Mouse (Mus musculus) kidney, embryonic 16.5 days (tissue): ENCODE measurements around the gene Ap1b1. TPM values are rescaled to one million over a fixed set of nuclear protein-coding genes. Genes with fewer than 3 reads are reported as not detected.
A peak's percentile ranks its signal among the peaks of the same experiment; 100 is the strongest.
"Not testable (repeated sequence)": the region's sequence is repeated elsewhere in the genome, so short reads cannot be mapped to it uniquely, and the experiment has no call there.

Experiments
- ATAC-seq: fragments of 200-750 bp; cut with Nextera tagmentation; 2 replicates; pipeline ENCODE4 v1.8.0; 2017; ENCODE audit warnings: moderate TSS enrichment; ENCODE audit not compliant: low FRiP score, low TSS enrichment
- H3K27ac ChIP-seq: fragments of 300-500 bp; sonication (generic); 2 replicates; pipeline ENCODE4 v1.5.1; 2014; ENCODE audit warnings: low read length
- H3K27me3 ChIP-seq: fragments of 300-500 bp; sonication (generic); 2 replicates; pipeline ENCODE4 v1.6.1; 2014; ENCODE audit warnings: low read length, control low read depth, mixed read lengths; ENCODE audit not compliant: insufficient read depth
- H3K36me3 ChIP-seq: fragments of 300-500 bp; sonication (generic); 2 replicates; pipeline ENCODE4 v1.6.1; 2014; ENCODE audit warnings: low read length, control low read depth, mixed read lengths; ENCODE audit not compliant: insufficient read depth
- H3K4me1 ChIP-seq: fragments of 300-500 bp; sonication (generic); 2 replicates; pipeline ENCODE4 v1.6.1; 2014; ENCODE audit warnings: low read length, control low read depth, mixed read lengths; ENCODE audit not compliant: insufficient read depth
- H3K4me2 ChIP-seq: fragments of 300-500 bp; sonication (generic); replicated peaks from 2 replicates; pipeline ENCODE4 v1.6.1; 2014; ENCODE audit warnings: low read depth, low read length
- H3K4me3 ChIP-seq: fragments of 300-500 bp; sonication (generic); 2 replicates; pipeline ENCODE4 v1.5.1; 2014; ENCODE audit warnings: mild to moderate bottlenecking, low read length
- H3K9ac ChIP-seq: fragments of 300-500 bp; sonication (generic); replicated peaks from 2 replicates; pipeline ENCODE4 v1.6.1; 2014; ENCODE audit warnings: low read length
- H3K9me3 ChIP-seq: fragments of 300-500 bp; sonication (generic); 2 replicates; pipeline ENCODE4 v1.6.1; 2016; ENCODE audit warnings: low read length, control low read depth
- WGBS: fragments of 180-500 bp; shearing (Covaris S2); extraction: QIAGEN DNeasy Blood & Tissue Kit; methylation state at CpG from one replicate; pipeline ENCODE4 v1.1.7; 2014; 5-methylcytosine and 5-hydroxymethylcytosine counted together
- polyA plus RNA-seq: library from polyadenylated mRNA; unstranded; fragments of >200 nt; fragmentation: Nextera tagmentation; extraction: Ambion mirVana; gene quantifications from 2 replicates; pipeline ENCODE4 v1.2.1, GENCODE M21; 2015

Ap1b1 gene
- polyA plus RNA-seq, 1 experiment from 2014 or later, result 76.9 TPM

DNA sequence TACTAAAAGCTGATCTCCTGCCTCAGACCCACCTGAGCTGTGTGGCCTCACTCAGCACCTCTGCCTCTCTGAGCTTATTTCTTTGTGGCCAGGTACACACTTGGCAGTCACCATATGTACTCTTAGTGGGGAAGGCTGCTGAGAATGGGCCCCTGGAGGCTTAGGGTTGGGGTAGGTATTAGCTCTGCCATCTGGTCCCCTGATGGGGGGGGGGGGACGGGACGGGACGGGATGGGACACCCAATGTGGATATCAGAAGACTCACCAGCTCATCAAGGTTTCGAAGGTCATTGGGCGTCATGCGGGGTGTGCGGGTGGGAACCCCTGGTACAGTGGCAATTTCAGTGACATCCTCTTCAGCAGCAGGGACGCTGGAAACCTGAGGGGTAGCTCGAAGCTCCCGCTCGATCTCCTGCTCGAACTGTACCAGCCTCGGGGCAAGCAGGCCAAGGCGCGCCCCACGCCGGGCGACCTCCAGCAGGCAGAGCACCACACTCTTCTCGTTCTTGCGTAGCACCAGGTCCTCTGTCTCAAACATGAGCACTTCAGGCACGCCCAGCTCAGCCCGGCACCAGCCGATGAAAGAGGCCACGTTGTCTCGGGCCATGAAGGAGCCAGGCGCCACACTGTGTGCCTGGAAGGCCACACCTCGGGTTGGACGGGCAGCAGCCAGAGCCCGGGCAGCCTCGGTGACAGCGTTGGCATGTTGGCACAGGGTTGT is 77.1 kb downstream of the Ap1b1 start:
- H3K27ac ChIP-seq, result no peak overlapping the region
- WGBS, result 63% methylated on average over 31 of the region's 31 CpGs
- H3K9ac ChIP-seq, result peak overlapping the region; percentile 79
- H3K27me3 ChIP-seq, result peaks cover 34% of the 10 kb centered on the region
- H3K36me3 ChIP-seq, result peaks cover 9% of the 10 kb centered on the region
- no peaks in the 10 kb centered on the region for H3K9me3 ChIP-seq
- peak overlapping the region; percentile 72 for H3K4me3 ChIP-seq
- ATAC-seq, result no peak
- H3K4me2 ChIP-seq, result peak overlapping the region; percentile 73
- peaks cover 52% of the 10 kb centered on the region for H3K4me1 ChIP-seq

DNA sequence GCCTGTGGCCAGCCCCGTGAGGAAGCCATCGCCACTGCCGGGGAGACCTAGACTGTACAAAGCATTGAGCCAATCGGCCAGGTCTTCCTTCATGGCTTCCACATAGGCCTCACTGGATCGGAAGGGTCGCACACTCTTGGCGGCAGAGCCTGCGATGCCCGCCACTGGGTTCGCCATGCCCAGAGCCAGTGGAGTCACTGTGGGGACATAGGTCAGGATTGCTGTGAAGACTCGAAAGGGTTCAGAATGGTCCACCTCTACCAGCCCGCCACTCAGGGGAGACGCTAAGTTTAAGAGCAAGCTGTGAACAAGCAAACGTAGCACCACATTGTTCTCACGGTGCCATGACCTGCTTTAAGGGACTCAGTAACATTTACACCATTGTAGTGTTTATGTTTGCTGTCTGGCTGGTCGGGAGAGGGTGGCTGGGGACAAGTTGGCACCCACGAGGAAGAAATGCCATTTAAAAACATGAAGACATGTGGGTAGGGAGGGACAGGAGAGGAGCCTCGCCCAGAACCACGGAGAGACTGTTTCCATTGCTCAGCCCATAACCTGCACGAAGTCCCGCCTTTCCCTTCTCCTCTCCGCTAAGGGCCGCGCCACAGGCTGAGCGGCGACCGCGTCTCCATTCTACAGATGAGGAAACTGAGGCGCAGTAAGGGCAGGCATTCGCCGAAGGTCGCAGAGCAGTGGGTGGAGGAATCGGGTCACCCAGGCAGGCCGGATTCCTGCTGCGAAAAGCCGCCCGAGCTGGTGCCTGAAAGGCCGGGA is 77.8 kb downstream of the Ap1b1 start:
- Histone ChIP-seq H3K4me3 (peak overlapping the region; percentile 72), H3K4me2 (peak overlapping the region; percentile 73), H3K9me3 (no peaks in the 10 kb centered on the region), H3K4me1 (peaks cover 45% of the 10 kb centered on the region), H3K36me3 (peaks cover 17% of the 10 kb centered on the region), H3K27ac (no peak overlapping the region), H3K27me3 (peaks cover 26% of the 10 kb centered on the region), H3K9ac (peak overlapping the region; percentile 79)
- 15% methylated on average over 38 of the region's 38 CpGs for WGBS
- ATAC-seq, result no peak

DNA sequence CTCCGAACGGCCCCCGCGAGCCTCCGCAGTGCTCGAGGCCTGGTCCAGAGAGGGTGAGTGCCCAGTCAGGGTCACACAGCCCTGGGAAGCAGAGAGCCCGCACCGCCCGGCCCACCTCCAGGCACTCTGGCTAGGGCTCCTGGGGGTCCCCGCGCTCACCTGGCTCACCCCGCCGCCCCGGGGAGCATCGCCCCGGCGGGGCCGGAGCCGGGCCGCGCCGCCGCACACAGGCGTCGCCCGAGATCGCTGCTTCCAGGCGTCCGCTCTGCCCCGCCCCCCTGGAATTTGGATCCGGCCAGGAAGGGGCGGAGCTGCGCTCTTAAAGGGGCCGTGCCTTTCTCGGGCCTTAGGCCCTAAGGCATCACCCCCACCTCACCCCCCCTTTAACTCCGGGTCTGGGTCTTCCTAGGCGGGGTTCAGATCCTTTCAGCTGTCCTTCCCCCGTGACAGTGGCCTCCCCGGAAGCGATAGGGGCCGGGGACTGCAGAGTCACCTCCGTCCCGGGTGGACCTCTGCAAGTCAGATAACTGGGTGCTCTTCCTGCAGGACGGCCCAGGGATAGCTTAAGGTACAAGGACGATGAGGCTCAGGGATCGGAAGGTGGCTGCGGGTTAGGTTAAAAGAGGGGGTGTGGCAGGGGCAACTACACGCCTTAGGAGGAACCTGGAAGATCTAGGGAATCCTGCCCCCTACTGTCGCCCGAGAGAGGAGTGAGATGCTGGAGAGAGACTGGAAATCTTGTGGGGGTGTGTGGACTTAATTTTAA is 78.6 kb downstream of the Ap1b1 start, which contains the start of gene Gas2l1:
Gas2l1 (minus strand) TSS at position 272 of the 766 bp plus-strand sequence.
- Histone ChIP-seq H3K27ac (peak within 1 kb of the TSS; percentile 68), H3K27me3 (peaks cover 18% of the 10 kb centered on the region), H3K4me1 (peaks cover 41% of the 10 kb centered on the region), H3K4me3 (peak within 1 kb of the TSS; percentile 72), H3K36me3 (peaks cover 21% of the 10 kb centered on the region), H3K4me2 (peak within 1 kb of the TSS; percentile 73), H3K9me3 (no peaks in the 10 kb centered on the region), H3K9ac (peak within 1 kb of the TSS; percentile 79)
- peak; percentile 83 for ATAC-seq
- WGBS, result under 1% methylated on average over 46 of the region's 50 CpGs

DNA sequence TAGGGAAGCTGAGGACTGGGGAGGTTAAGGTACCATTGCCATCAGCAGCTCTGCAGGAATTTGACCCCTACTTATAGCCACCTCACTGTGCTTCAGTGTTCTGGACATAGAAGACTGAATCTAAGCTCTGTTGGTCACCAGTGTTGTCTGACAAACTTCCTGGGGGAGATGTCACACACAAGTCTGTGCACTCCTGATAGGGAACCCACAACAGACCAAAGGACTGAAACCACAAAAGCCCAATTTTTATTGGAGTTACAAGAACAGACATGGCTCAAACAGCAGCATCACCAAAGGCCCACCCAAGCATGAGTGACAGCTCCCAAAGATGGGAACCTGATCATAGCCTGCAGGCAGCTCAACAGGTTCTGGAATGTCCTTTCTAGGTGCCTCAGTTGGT is 80.4 kb downstream of the Ap1b1 start:
- H3K9me3 ChIP-seq, result no peaks in the 10 kb centered on the region
- H3K36me3 ChIP-seq, result peaks cover 39% of the 10 kb centered on the region
- H3K4me3 ChIP-seq, result no peak overlapping the region
- H3K27ac ChIP-seq, result no peak overlapping the region
- H3K27me3 ChIP-seq, result peaks cover 8% of the 10 kb centered on the region; the same call in 1 of the 2 replicates
- H3K9ac ChIP-seq, result no peak overlapping the region
- ATAC-seq, result no peak
- peaks cover 30% of the 10 kb centered on the region for H3K4me1 ChIP-seq
- no peak overlapping the region for H3K4me2 ChIP-seq

DNA sequence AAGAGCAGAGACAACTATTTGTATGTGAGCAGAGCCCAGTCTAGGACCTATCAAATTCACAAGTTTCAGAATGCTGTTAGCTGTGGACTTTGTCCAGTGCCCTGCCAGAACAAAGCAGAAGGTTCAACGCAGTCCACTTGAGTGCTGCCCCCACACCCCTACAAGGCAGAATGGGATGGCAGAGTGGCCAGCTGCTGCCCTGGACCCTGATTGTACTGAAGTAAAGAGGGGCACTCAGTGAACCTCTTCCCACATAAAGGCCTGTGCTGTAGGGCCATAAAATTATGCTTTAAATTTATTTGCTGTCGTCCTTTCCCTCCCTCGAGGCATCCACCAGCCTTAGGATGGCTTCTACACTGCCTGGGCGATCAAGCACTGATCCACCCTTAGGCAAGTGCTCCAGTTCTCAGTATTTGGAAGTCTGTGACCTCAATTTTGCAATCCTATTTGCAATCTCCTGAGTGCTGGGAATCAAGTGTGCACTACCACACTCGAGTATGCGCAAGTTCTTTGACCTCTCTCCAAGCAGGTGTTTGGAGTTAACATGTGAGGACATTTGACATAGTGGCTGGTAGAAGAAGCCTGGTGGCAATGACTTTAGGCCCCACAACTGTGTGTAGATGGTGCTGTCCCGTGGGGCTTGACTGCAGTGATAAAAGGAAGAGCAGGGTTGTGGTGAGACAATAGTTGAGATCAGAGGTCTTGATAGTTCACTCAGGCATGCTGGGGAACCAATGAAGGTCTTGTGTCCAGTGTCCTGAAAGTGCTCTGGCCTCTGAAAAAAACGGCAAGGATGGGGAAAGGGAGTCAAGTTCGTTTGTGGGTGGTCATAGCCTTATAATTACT is 81.7 kb downstream of the Ap1b1 start:
- Histone ChIP-seq H3K4me1 (peaks cover 18% of the 10 kb centered on the region), H3K27ac (no peak overlapping the region), H3K27me3 (no peaks in the 10 kb centered on the region), H3K9me3 (no peaks in the 10 kb centered on the region), H3K36me3 (peaks cover 52% of the 10 kb centered on the region), H3K4me3 (no peak overlapping the region), H3K4me2 (no peak overlapping the region), H3K9ac (no peak overlapping the region)
- WGBS, result 83% methylated on average over 9 of the region's 9 CpGs
- no peak for ATAC-seq

DNA sequence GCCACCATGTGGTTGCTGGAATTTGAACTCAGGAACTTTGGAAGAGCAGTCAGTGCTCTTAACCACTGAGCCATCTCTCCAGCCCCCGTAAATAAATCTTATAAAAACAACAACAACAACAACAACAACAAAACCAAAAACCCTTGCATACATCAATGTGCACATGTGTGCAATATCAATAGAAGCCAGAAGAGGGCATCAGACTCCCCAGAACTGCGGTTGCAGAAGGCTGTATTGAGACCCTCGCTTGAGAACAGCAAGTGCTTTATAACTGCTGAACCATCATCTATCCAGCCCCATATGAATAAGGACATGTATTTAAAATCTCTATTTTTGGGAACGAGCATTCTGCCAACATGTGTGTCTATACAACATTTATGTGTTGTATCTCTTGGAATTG is 88.3 kb downstream of the Ap1b1 start:
- Histone ChIP-seq H3K27me3 (no peaks in the 10 kb centered on the region), H3K36me3 (peaks cover 76% of the 10 kb centered on the region), H3K4me3 (no peak overlapping the region), H3K4me1 (no peaks in the 10 kb centered on the region), H3K27ac (no peak overlapping the region), H3K4me2 (no peak overlapping the region), H3K9me3 (no peaks in the 10 kb centered on the region), H3K9ac (no peak overlapping the region)
- 73% methylated on average over 4 of the region's 4 CpGs for WGBS
- no peak for ATAC-seq

DNA sequence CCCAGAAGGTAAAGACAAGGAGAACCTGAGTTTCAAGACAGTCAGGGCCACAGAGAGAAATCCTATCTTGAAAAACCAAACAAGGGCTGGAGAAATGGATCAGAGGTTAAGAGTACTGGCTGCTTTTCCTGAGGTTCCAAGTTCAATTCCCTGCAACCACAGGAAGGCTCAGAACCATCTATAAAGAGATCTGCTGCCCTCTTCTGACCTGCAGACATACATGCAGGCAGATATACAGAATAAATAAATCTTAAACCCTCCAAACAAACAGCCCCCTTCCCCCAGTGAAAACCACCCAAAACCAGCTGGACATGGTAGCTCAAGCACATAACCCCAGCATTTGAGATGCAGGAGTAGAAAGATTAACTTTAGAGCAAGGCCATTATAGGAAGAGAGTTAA is 89.1 kb downstream of the Ap1b1 start:
- no peaks in the 10 kb centered on the region for H3K27me3 ChIP-seq
- H3K36me3 ChIP-seq, result peaks cover 74% of the 10 kb centered on the region
- no peaks in the 10 kb centered on the region for H3K4me1 ChIP-seq
- no peaks in the 10 kb centered on the region for H3K9me3 ChIP-seq
- no peak overlapping the region for H3K4me3 ChIP-seq
- H3K9ac ChIP-seq, result no peak overlapping the region
- H3K4me2 ChIP-seq, result no peak overlapping the region
- no peak for ATAC-seq
- no peak overlapping the region for H3K27ac ChIP-seq

DNA sequence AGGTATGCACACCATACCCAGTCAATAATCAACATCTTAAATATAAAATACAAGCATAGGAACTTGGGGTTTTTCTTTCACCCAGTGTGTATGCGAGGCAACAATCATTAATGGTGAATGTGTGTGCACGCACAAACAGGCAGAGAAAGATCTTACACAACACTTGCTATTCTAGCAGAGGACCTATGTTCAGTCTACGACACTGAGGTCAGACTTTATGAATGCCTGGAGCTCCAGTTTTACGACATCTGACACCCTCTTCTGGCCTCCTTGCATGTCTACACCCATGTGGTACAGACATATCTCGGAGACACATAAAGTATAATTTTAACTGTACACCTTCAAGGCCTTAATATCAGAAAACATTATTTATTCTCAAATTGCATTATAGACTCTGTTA is 90.2 kb downstream of the Ap1b1 start:
- not testable (repeated sequence) for H3K9me3 ChIP-seq, H3K9ac ChIP-seq, H3K4me1 ChIP-seq, H3K27me3 ChIP-seq, ATAC-seq, H3K27ac ChIP-seq, H3K4me3 ChIP-seq, H3K4me2 ChIP-seq
- peaks cover 70% of the 10 kb centered on the region for H3K36me3 ChIP-seq
- 82% methylated on average over 4 of the region's 5 CpGs for WGBS

DNA sequence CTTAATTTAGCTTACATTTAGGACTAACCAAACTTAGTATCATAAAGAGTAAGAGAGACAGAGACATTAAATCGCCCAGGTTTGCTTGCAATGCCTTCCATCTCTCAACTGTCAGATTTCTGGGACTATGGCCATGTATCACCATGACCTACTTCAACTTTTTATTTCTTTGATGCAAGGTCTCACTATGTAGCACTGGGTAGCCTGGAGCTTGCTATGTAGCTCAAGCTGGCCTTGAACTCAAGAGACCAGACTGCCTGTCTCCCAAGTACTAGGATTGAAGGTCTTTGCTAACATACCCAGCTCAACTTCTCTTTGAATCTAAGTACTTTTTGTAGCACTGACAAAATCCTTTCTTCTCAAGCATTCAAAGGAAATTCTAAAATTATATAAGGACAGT is 102.5 kb downstream of the Ap1b1 start:
- H3K9me3 ChIP-seq, result no peaks in the 10 kb centered on the region
- H3K4me2 ChIP-seq, result no peak overlapping the region
- no peak for ATAC-seq
- no peak overlapping the region for H3K27ac ChIP-seq
- H3K9ac ChIP-seq, result no peak overlapping the region
- H3K27me3 ChIP-seq, result no peaks in the 10 kb centered on the region
- H3K4me3 ChIP-seq, result no peak overlapping the region
- 92% methylated on average over 1 of the region's 1 CpGs for whole genome bisulfite sequencing
- peaks cover 59% of the 10 kb centered on the region for H3K36me3 ChIP-seq
- peaks cover 10% of the 10 kb centered on the region; the same call in 1 of the 2 replicates for H3K4me1 ChIP-seq
